Mouse (Mus musculus): ENCODE data around the gene Lkaaear1.

DNA sequence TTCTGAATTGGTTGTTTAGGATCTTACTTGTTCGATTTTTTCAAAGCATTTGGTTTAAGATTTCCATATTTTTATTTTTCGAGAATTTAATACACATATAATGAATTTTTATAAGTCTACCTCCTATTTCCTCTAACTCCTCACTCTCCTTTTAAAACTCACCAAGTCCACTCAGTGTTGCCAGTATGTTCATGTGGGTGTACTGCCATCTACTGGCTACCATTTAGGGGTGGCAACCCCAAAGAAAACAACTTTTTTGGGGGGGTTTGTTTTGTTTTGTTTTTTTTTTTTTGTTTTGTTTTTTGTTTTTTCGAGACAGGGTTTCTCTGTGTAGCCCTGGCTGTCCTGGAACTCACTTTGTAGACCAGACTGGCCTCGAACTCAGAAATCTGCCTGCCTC lies 8.4 kb upstream of the Lkaaear1 start:
- TF ChIP-seq KAT2A (IDR thresholded peaks at IDR 0.05; ENCODE audit: insufficient replicate concordance, low read length) (no peak), CTCF (conservative IDR thresholded peaks at IDR 0.05 in 1 of 2, IDR thresholded peaks at IDR 0.05 in 1 of 2; ENCODE audit: low read depth in 2 of 2, low read length in 2 of 2) (peak; percentile 15 to 79; a peak in 2 of 4 replicates), POLR2A (IDR thresholded peaks at IDR 0.05; ENCODE audit: low read depth, low read length) (no peak)

Data from CH12.LX (cell line).